Mouse (Mus musculus) thymus, postnatal 0 days (tissue): ENCODE measurements at regions not wholly inside any gene's neighbourhood (a gene's known extent, or its start where the extent isn't known, plus 50 kb on each side); places are given as distances from the start of the nearest gene placed in this dataset.

Experiments used
- DNase-seq: peaks from one replicate; pipeline ENCODE4 v3.0.0-alpha.2; 2015; ENCODE audit warnings: low spot score

GRCm38 (mm10) chr10:117542351-117542750 lies 86.9 kb upstream of the Cpm start:
- no peak for DNase-seq

GRCm38 (mm10) chr10:117541487-117541886 lies 87.8 kb upstream of the Cpm start:
- no peak for DNase-seq

- DNase-seq: no peak
Observed at GRCm38 (mm10) chr10:117540747-117541398, 88.4 kb upstream of the Cpm start.

GRCm38 (mm10) chr10:117540112-117540594 lies 89.1 kb upstream of the Cpm start:
- no peak for DNase-seq

GRCm38 (mm10) chr10:117539532-117539931 lies 89.8 kb upstream of the Cpm start:
- no peak for DNase-seq

GRCm38 (mm10) chr10:117538725-117539124 lies 90.6 kb upstream of the Cpm start:
- DNase-seq: no peak

- no peak for DNase-seq
Observed at GRCm38 (mm10) chr10:117536769-117537599, 92.3 kb upstream of the Cpm start.

GRCm38 (mm10) chr10:117535843-117536242 lies 93.5 kb upstream of the Cpm start:
- no peak for DNase-seq

- no peak for DNase-seq
Observed at GRCm38 (mm10) chr10:117534992-117535719, 94.1 kb upstream of the Cpm start.

- no peak for DNase-seq
Observed at GRCm38 (mm10) chr10:117534478-117534877, 94.8 kb upstream of the Cpm start.

- DNase-seq: no peak
Observed at GRCm38 (mm10) chr10:117533541-117534386, 95.5 kb upstream of the Cpm start.

GRCm38 (mm10) chr10:117532750-117533540 lies 96.4 kb upstream of the Cpm start:
- no peak for DNase-seq

GRCm38 (mm10) chr10:117531798-117532747 lies 97.2 kb upstream of the Cpm start:
- no peak for DNase-seq

- no peak for DNase-seq
Observed at GRCm38 (mm10) chr10:117530859-117531602, 98.3 kb upstream of the Cpm start.

- DNase-seq: no peak
Observed at GRCm38 (mm10) chr10:117530007-117530858, 99.1 kb upstream of the Cpm start.

- no peak for DNase-seq
Observed at GRCm38 (mm10) chr10:117529269-117530006, 99.9 kb upstream of the Cpm start.
